Mouse (Mus musculus): ENCODE measurements around the gene Kri1.
"Not testable (repeated sequence)": the region's sequence is repeated elsewhere in the genome, so short reads cannot be mapped to it uniquely, and the experiment has no call there.

Kri1 gene

GRCm38 (mm10) chr9:21241343-21241742 lies 46.4 kb downstream of the Kri1 start:
- DNase-seq (ENCODE audit: low read depth), result peak; percentile 89

GRCm38 (mm10) chr9:21239465-21239848 lies 48.3 kb downstream of the Kri1 start:
- DNase-seq (ENCODE audit: low read depth), result no peak

GRCm38 (mm10) chr9:21238733-21239464 lies 48.9 kb downstream of the Kri1 start, which contains the start of gene Keap1:
Gene Keap1, minus strand, starts transcription at chr9:21239361.
- DNase-seq (ENCODE audit: low read depth), result no peak

GRCm38 (mm10) chr9:21238004-21238732 lies 49.6 kb downstream of the Kri1 start:
- DNase-seq (ENCODE audit: low read depth), result no peak

GRCm38 (mm10) chr9:21237368-21238003 lies 50.3 kb downstream of the Kri1 start:
- no peak for DNase-seq (ENCODE audit: low read depth)

- no peak for DNase-seq (ENCODE audit: low read depth)
Observed at GRCm38 (mm10) chr9:21236991-21237367, 50.8 kb downstream of the Kri1 start.

- no peak for DNase-seq (ENCODE audit: low read depth)
Observed at GRCm38 (mm10) chr9:21235341-21235740, 52.4 kb downstream of the Kri1 start.

- DNase-seq (ENCODE audit: low read depth), result no peak
Observed at GRCm38 (mm10) chr9:21233805-21234204, 54.0 kb downstream of the Kri1 start.

- no peak for DNase-seq (ENCODE audit: low read depth)
Observed at GRCm38 (mm10) chr9:21233366-21233765, 54.4 kb downstream of the Kri1 start.

- DNase-seq (ENCODE audit: low read depth), result no peak
Observed at GRCm38 (mm10) chr9:21232867-21233266, 54.9 kb downstream of the Kri1 start.

- DNase-seq (ENCODE audit: low read depth), result no peak
Observed at GRCm38 (mm10) chr9:21231551-21231950, 56.2 kb downstream of the Kri1 start.

- DNase-seq (ENCODE audit: low read depth), result no peak
Observed at GRCm38 (mm10) chr9:21227342-21227741, 60.4 kb downstream of the Kri1 start.

- DNase-seq (ENCODE audit: low read depth), result no peak
Observed at GRCm38 (mm10) chr9:21225415-21225758, 62.4 kb downstream of the Kri1 start.

- DNase-seq (ENCODE audit: low read depth), result no peak
Observed at GRCm38 (mm10) chr9:21224576-21225414, 63.0 kb downstream of the Kri1 start.

GRCm38 (mm10) chr9:21223906-21224305 lies 63.9 kb downstream of the Kri1 start:
- DNase-seq (ENCODE audit: low read depth), result no peak

- not testable (repeated sequence) for DNase-seq (ENCODE audit: low read depth)
Observed at GRCm38 (mm10) chr9:21223490-21223889, 64.3 kb downstream of the Kri1 start.
